Mouse (Mus musculus) small intestine, adult 2 months (tissue): Measurements from ENCODE around the gene Samhd1. TPM values are rescaled to one million over a fixed set of nuclear protein-coding genes. Genes with fewer than 3 reads are reported as not detected.

Experiments
- H3K27ac ChIP-seq: fragments of 200-500 bp; 2 replicates; pipeline ENCODE4 v1.5.1; 2012; ENCODE audit warnings: low read depth, low read length, control low read depth, inconsistent platforms; ENCODE audit not compliant: insufficient read depth
- H3K27me3 ChIP-seq: fragments of 200-500 bp; 2 replicates; pipeline ENCODE4 v1.6.1; 2012; ENCODE audit warnings: mild to moderate bottlenecking, moderate library complexity, low read length, inconsistent platforms; ENCODE audit not compliant: control insufficient read depth, insufficient read depth
- H3K36me3 ChIP-seq: fragments of 200-500 bp; 2 replicates; pipeline ENCODE4 v1.6.1; 2012; ENCODE audit warnings: mild to moderate bottlenecking, low read length, control low read depth, inconsistent platforms; ENCODE audit not compliant: control insufficient read depth, insufficient read depth
- H3K4me1 ChIP-seq: fragments of 200-500 bp; 2 replicates; pipeline ENCODE4 v1.6.1; 2012; ENCODE audit warnings: low read length, inconsistent platforms, mixed read lengths; ENCODE audit not compliant: control insufficient read depth, insufficient read depth, insufficient read length
- H3K4me3 ChIP-seq: fragments of 200-500 bp; 2 replicates; pipeline ENCODE4 v1.5.1; 2012; ENCODE audit warnings: low read depth, mild to moderate bottlenecking, control low read depth, inconsistent platforms, low read length, moderate library complexity
- CTCF ChIP-seq: fragments of 200-500 bp; IDR thresholded peaks from 2 replicates; pipeline ENCODE4 v1.5.1; 2012; ENCODE audit warnings: low read depth, mild to moderate bottlenecking, control low read depth, inconsistent platforms, low read length, moderate library complexity, mixed read lengths; ENCODE audit not compliant: insufficient replicate concordance, insufficient read length; ENCODE audit errors: extremely low read depth
- POLR2A ChIP-seq: fragments of 200-500 bp; IDR thresholded peaks from 2 replicates; pipeline ENCODE4 v1.6.1; 2012; ENCODE audit warnings: low read depth, mild to moderate bottlenecking, control low read depth, inconsistent platforms, low read length, moderate library complexity
- WGBS: fragments of 180-500 bp; shearing (Covaris S2); methylation state at CpG from one replicate; pipeline ENCODE4 v1.1.7; 2018; 5-methylcytosine and 5-hydroxymethylcytosine counted together
- polyA plus RNA-seq: library from polyadenylated mRNA; depleted of rRNA; stranded (reverse); fragments of >200 nt; gene quantifications from 2 replicates; pipeline ENCODE4 v1.2.3, GENCODE M21; 2012

The Samhd1 gene
- polyA plus RNA-seq, 1 experiment, result 47.7 TPM

GRCm38 (mm10) chr2:157099532-157100318 is 35.3 kb downstream of the Samhd1 start:
- 86% methylated on average over 12 of the region's 12 CpGs for WGBS
- Histone ChIP-seq H3K4me1 (no peaks in the 10 kb centered on the region), H3K4me3 (no peak overlapping the region), H3K36me3 (peaks cover 67% of the 10 kb centered on the region), H3K27me3 (no peaks in the 10 kb centered on the region), H3K27ac (no peak overlapping the region)
- TF ChIP-seq POLR2A, result no peak
- no peak for TF ChIP-seq CTCF

DNA sequence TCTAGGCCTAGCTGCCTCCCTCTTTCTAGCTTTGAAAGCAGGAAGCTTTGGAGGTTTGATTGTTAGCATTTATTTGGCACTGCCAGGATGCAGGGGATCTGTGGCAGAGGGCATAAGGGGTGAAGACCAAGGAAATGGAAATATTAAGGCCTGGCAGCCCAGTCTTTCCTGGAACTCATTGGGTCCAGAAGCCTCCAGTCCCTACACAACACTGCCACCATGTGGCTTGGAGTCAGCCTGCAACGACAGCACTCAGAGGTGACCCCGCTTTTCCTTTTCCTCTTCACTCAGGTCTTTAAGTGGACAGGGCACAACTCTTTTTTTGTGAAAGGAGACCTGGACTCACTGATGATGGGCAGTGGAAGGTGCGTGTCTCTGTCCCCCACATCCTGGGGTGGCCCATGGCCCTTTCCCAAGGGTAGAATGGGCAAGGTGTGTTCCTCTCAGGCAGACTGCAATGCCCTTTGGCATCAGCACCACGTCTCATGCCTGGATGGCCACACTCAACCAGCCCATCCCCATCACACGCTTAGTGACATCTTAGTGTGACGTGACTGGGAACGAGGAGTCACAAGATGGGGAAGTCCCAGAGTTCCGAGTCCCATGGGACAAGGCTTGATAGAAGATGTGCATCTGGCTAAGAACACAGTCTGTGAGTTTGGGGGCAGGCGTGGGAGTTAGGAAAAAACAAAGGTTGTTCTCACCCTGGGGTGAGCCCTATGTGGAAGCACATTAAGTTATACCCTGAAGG is 39.9 kb downstream of the Samhd1 start:
- 65% methylated on average over 9 of the region's 9 CpGs for WGBS
- Histone ChIP-seq H3K27ac (no peak overlapping the region), H3K27me3 (no peaks in the 10 kb centered on the region), H3K4me1 (no peaks in the 10 kb centered on the region), H3K36me3 (peaks cover 39% of the 10 kb centered on the region), H3K4me3 (no peak overlapping the region)
- TF ChIP-seq POLR2A (no peak), CTCF (peak; percentile 90; the same call in 1 of the 2 replicates)

DNA sequence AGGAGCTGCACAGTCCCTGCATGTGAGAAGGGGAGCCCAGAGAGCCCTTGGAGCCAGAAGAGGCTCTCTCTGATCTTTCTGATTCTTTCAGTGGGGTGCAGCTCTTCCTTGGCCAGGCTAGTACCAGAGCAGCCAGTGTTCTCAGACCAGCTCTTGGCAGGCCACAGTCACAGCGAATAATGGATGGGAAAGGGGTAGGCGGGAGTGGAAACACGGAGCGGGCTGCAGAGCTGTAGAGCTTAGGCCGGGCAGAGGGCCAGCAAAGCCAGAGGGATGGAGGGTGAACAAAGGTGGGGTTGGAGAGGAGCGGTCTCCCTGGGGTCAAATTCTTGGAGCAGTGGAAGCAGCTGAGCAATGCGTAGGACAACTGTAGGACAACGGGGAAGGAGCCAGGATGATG is 43.0 kb downstream of the Samhd1 start:
- Histone ChIP-seq H3K36me3 (peaks cover 13% of the 10 kb centered on the region), H3K4me3 (no peak overlapping the region), H3K4me1 (peaks cover 12% of the 10 kb centered on the region; the same call in 1 of the 2 replicates), H3K27me3 (no peaks in the 10 kb centered on the region), H3K27ac (no peak overlapping the region)
- 57% methylated on average over 8 of the region's 8 CpGs for WGBS
- TF ChIP-seq POLR2A, result no peak
- TF ChIP-seq CTCF, result no peak

- no peak overlapping the region for H3K27ac ChIP-seq
- peaks cover 5% of the 10 kb centered on the region; the same call in 1 of the 2 replicates for H3K36me3 ChIP-seq
- H3K4me3 ChIP-seq, result peak overlapping the region; percentile 50; the same call in 1 of the 2 replicates
- WGBS, result 81% methylated on average over 14 of the region's 14 CpGs
- TF ChIP-seq CTCF, result no peak
- TF ChIP-seq POLR2A, result no peak
- peaks cover 22% of the 10 kb centered on the region for H3K4me1 ChIP-seq
- no peaks in the 10 kb centered on the region for H3K27me3 ChIP-seq
Observed at GRCm38 (mm10) chr2:157087536-157088317, 47.3 kb downstream of the Samhd1 start.

- no peak for TF ChIP-seq CTCF
- TF ChIP-seq POLR2A, result peak; percentile 66
Observed at GRCm38 (mm10) chr2:157086796-157087195, 48.3 kb downstream of the Samhd1 start, which contains the start of gene Tldc2. Gene Tldc2, plus strand, starts transcription at chr2:157087055.

GRCm38 (mm10) chr2:157084831-157085585 is 50.1 kb downstream of the Samhd1 start:
- WGBS, result 81% methylated on average over 7 of the region's 7 CpGs
- H3K4me3 ChIP-seq, result no peak overlapping the region
- TF ChIP-seq CTCF (no peak), POLR2A (no peak)
- no peaks in the 10 kb centered on the region for H3K36me3 ChIP-seq
- H3K27me3 ChIP-seq, result no peaks in the 10 kb centered on the region
- peaks cover 22% of the 10 kb centered on the region for H3K4me1 ChIP-seq
- no peak overlapping the region for H3K27ac ChIP-seq

More at GRCm38 (mm10) chr2:157086796-157087195, 48.3 kb downstream of the Samhd1 start, which contains the start of gene Tldc2:
- no peaks in the 10 kb centered on the region for H3K27me3 ChIP-seq
- peak within 1 kb of the TSS; percentile 91 for H3K27ac ChIP-seq
- WGBS, result 40% methylated on average over 8 of the region's 8 CpGs
- H3K4me3 ChIP-seq, result peak within 1 kb of the TSS; percentile 50
- peaks cover 4% of the 10 kb centered on the region; the same call in 1 of the 2 replicates for H3K36me3 ChIP-seq
- H3K4me1 ChIP-seq, result peaks cover 22% of the 10 kb centered on the region

- H3K27me3 ChIP-seq, result peaks cover 22% of the 10 kb centered on the region
- H3K4me1 ChIP-seq, result peaks cover 12% of the 10 kb centered on the region
- H3K4me3 ChIP-seq, result no peak overlapping the region
- no peak overlapping the region for H3K27ac ChIP-seq
- no peak for TF ChIP-seq POLR2A
- no peak for TF ChIP-seq CTCF
- WGBS, result 29% methylated on average over 7 of the region's 7 CpGs
- no peaks in the 10 kb centered on the region for H3K36me3 ChIP-seq
Observed at GRCm38 (mm10) chr2:157081960-157082359, 53.1 kb downstream of the Samhd1 start.
